Mouse (Mus musculus) testis, adult 2 months (tissue): ENCODE results near the gene E2f2.

ENCODE experiments used
- CTCF ChIP-seq: fragments of 200-500 bp; IDR thresholded peaks from 2 replicates; pipeline ENCODE4 v1.5.1; 2012; ENCODE audit warnings: low read depth, mild to moderate bottlenecking, inconsistent platforms, low read length, moderate library complexity; ENCODE audit not compliant: control insufficient read depth, insufficient read depth, insufficient replicate concordance
- POLR2A ChIP-seq: fragments of 200-500 bp; IDR thresholded peaks from 2 replicates; pipeline ENCODE4 v1.6.1; 2012; ENCODE audit warnings: low read depth, mild to moderate bottlenecking, inconsistent platforms, low read length, moderate library complexity; ENCODE audit not compliant: control insufficient read depth

GRCm38 (mm10) chr4:136181367-136181766 is 9.2 kb downstream of the E2f2 start:
- TF ChIP-seq CTCF (no peak), POLR2A (no peak)
